ENCODE assay signal across 9 mouse cellular contexts in the genomic region with DNA sequence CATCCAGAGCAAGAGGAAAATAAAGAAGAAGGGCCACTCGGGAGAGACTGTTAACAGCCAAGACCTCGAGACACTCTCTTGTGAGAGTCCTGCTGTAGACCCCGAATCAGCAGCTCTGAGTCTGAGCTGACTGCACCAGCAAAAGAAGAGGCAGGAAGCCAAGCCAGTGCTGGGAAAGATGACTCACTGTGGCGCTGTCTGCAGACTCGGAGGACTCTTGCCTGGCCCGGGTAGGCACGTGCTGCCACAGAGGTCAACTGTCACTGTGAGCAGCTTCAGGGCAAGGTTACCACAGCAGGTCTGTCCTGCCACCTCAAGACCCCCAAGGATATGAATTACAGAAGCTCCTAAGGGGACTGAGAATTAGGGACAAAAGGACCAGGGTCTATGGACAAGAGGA. TPM values are rescaled to one million over a fixed set of nuclear protein-coding genes. Genes with fewer than 3 reads are reported as not detected.
DNase-seq lines count a peak whose midpoint lies in the region; ATAC-seq and TF ChIP-seq lines count a peak whose summit lies in the region.
"Had no signal": no experiment of that assay in that cellular context is flagged by ENCODE, and none has a peak within 500 bp of the region (broad histone marks: within the 10 kb centered on the region; RNA-seq: fewer than 3 reads in every experiment).

No protein-coding gene starts in this region.

- no peaks in the 10 kb centered on the region for H3K79me2 ChIP-seq in heart, adult 2 months (replicated peaks; ENCODE audit: control insufficient read depth, insufficient read depth, low read length)

- H3K4me3 ChIP-seq in heart, adult 2 months, result no peak overlapping the region
- no peak overlapping the region for H3K4me3 ChIP-seq in heart, embryonic 11.5 days (ENCODE audit: low read depth, low read length)
- H3K4me3 ChIP-seq in kidney, embryonic 16.5 days (ENCODE audit: low read length), result no peak overlapping the region

- H3K27me3 ChIP-seq in heart, adult 2 months (ENCODE audit: control insufficient read depth, insufficient read depth, low read length), result no peaks in the 10 kb centered on the region
- H3K27me3 ChIP-seq in heart, embryonic 11.5 days (ENCODE audit: control insufficient read depth, insufficient read depth, low read length), result no peaks in the 10 kb centered on the region
- no peaks in the 10 kb centered on the region for H3K27me3 ChIP-seq in kidney, embryonic 16.5 days (ENCODE audit: insufficient read depth, low read length)

- DNase-seq in heart, adult 2 months, result peak; percentile 28 to 46
- peak; percentile 76 for DNase-seq in NIH3T3 (ENCODE audit: low read depth)
- peak; percentile 42 to 54 for DNase-seq in left cerebral cortex, postnatal 10 days (ENCODE audit: extremely low spot score in 1 of 2, low spot score in 2 of 2)
- DNase-seq in testis, postnatal 14 days (ENCODE audit: low spot score), result no peak
- no peak for DNase-seq in spleen, postnatal 4 days (ENCODE audit: low spot score in 2 of 2)

- TF ChIP-seq CTCF in heart, adult 2 months (IDR thresholded peaks at IDR 0.05), result no peak

- no peaks in the 10 kb centered on the region for H3K36me3 ChIP-seq in heart, adult 2 months (ENCODE audit: control insufficient read depth, insufficient read depth, low read length)
- no peaks in the 10 kb centered on the region for H3K36me3 ChIP-seq in heart, embryonic 11.5 days (ENCODE audit: control insufficient read depth, insufficient read depth, low read length)
- no peaks in the 10 kb centered on the region for H3K36me3 ChIP-seq in kidney, embryonic 16.5 days (ENCODE audit: insufficient read depth, low read length)

- WGBS in heart, adult 2 months, result 6% methylated on average over 7 of the region's 7 CpGs
- 31% methylated on average over 7 of the region's 7 CpGs for WGBS in heart, embryonic 11.5 days (ENCODE audit: insufficient replicate concordance)
- 45% methylated on average over 7 of the region's 7 CpGs for WGBS in kidney, embryonic 16.5 days

- no peak for TF ChIP-seq POLR2A in heart, adult 2 months (IDR thresholded peaks at IDR 0.05; ENCODE audit: insufficient read depth, low read depth, low read length)

- no peak overlapping the region for H3K9ac ChIP-seq in heart, adult 2 months (ENCODE audit: low read depth, low read length)
- no peak overlapping the region for H3K9ac ChIP-seq in heart, embryonic 11.5 days (ENCODE audit: low read depth, low read length)
- H3K9ac ChIP-seq in kidney, embryonic 16.5 days (replicated peaks; ENCODE audit: low read length), result no peak overlapping the region

- ATAC-seq in heart, embryonic 11.5 days (replicated peaks; ENCODE audit: insufficient number of reproducible peaks, low FRiP score, low TSS enrichment), result no peak
- peak; percentile 86 for ATAC-seq in frontal cortex, adult (ENCODE audit: low TSS enrichment)
- ATAC-seq in kidney, embryonic 16.5 days (ENCODE audit: low FRiP score, low TSS enrichment), result no peak

- no peak for TF ChIP-seq EP300 in heart, adult 2 months (IDR thresholded peaks at IDR 0.05; ENCODE audit: insufficient read depth, low read depth, low read length)

- H3K27ac ChIP-seq in heart, adult 2 months, result no peak overlapping the region
- H3K27ac ChIP-seq in heart, embryonic 11.5 days (ENCODE audit: low read depth, low read length), result no peak overlapping the region
- H3K27ac ChIP-seq in kidney, embryonic 16.5 days (ENCODE audit: low read length), result no peak overlapping the region

- H3K9me3 ChIP-seq in heart, embryonic 11.5 days (replicated peaks; ENCODE audit: control insufficient read depth, low read length), result no peaks in the 10 kb centered on the region
- H3K9me3 ChIP-seq in kidney, embryonic 16.5 days (ENCODE audit: low read length), result no peaks in the 10 kb centered on the region

- intact Hi-C loops in heart, adult 2 months (cut with DNase I), result no loop called here
- intact Hi-C loops in left cerebral cortex, postnatal 10 days (cut with DNase I), result no loop called here

- no peak overlapping the region for H3K4me2 ChIP-seq in heart, embryonic 11.5 days
- no peak overlapping the region for H3K4me2 ChIP-seq in kidney, embryonic 16.5 days (replicated peaks; ENCODE audit: low read depth, low read length)

- H3K4me1 ChIP-seq in heart, adult 2 months (ENCODE audit: control insufficient read depth, insufficient read depth, low read length), result no peaks in the 10 kb centered on the region; the same call in 1 of the 2 replicates
- no peaks in the 10 kb centered on the region for H3K4me1 ChIP-seq in heart, embryonic 11.5 days (ENCODE audit: control insufficient read depth, insufficient read depth, low read length)
- no peaks in the 10 kb centered on the region for H3K4me1 ChIP-seq in kidney, embryonic 16.5 days (ENCODE audit: insufficient read depth, low read length)

RNA-seq across cellular contexts. Expression of a gene that starts 42.7 kb away (rescaled TPM):
- total RNA-seq in heart, adult 2 months (2021), result 1 to 10 TPM in 1 of 2 experiments, under 1 TPM in 1; 0.91 to 2.1 TPM
- 0.80 and 1.2 TPM in 2 replicates for polyA plus RNA-seq in heart, adult 2 months (2012; rRNA removed)
- polyA plus RNA-seq in heart, embryonic 11.5 days (2014; fragmentation: Nextera tagmentation; extraction: Ambion mirVana), result 0.21 and 0.31 TPM in 2 replicates
- 100 to 1,000 TPM; 189 to 212 TPM for total RNA-seq in left cerebral cortex, postnatal 10 days (2021)
- 0.14 and 0.31 TPM in 2 replicates for polyA plus RNA-seq in kidney, embryonic 16.5 days (2015; fragmentation: Nextera tagmentation; extraction: Ambion mirVana)
- polyA plus RNA-seq: liver, adult 2 months had no signal

Comparison
In these comparisons a context has a peak if more than half of its experiments do, and no peak if none do; other contexts are left out.
1. DNase-seq: peak in heart, adult 2 months (2 of 2), NIH3T3 (single experiment) and left cerebral cortex, postnatal 10 days (2 of 2); none in testis, postnatal 14 days (single experiment) and spleen, postnatal 4 days (0 of 2).